Mouse (Mus musculus): ENCODE measurements around the gene Gm28047.

DNA sequence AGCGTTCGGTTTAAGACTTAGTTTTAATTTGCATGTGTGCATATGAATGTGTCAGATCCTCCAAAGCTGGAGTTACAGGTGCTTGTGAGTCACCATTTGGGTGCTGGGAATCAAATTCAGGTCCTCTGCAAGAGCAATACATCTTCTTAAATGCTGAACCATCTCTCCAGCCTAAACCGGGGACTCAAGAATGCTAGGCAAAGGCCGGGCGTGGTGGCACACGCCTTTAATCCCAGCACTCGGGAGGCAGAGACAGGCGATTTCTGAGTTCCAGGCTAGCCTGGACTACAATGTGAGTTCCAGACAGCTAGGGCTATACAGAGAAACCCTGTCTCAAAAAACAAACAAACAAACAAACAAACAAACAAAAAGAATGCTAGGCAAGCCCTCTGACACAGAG lies 35.0 kb downstream of the Gm28047 start:
- TF ChIP-seq CTCF (IDR thresholded peaks at IDR 0.05; ENCODE audit: extremely low read depth, insufficient read depth, low read length) = no peak
- TF ChIP-seq POLR2A (IDR thresholded peaks at IDR 0.05; ENCODE audit: extremely low read depth, insufficient read depth, low read length) = no peak
